Mouse (Mus musculus) B cell, adult 2 months (primary cell): ENCODE results near the gene Gpam.

Experiments used
- DNase-seq, 2 experiments: peaks; one replicate each; pipeline ENCODE4 v3.0.0; 2022

The Gpam gene

DNA sequence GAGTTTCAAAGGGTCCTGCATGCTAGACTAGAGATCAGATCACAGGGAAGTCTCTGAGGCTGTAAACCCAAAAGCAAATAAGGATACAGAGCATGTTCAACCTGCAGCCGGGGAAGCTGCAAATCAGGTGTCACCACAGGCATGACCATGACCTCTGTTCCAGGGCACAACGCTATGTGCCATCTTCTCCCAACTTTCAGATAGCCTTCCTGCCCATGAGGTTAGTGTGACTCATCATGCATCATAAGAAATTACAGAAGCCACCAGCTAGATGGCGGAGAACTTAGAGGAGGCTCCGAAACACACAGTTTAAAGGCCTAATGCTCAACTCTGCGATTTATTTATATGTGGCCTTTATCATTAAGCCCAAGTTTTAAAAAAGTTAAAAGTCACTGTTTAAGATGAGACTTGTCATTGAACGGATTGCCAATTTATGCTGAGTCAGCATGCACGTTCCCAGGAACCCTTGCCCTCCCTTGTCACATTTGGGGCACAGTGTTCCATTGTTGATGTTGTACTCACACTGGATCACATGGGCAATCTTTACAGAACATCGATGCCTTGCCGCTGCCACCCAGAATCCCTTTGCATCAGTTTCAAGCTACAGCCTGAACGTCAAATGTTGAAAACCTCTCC lies 71.3 kb downstream of the Gpam start:
- no peak for DNase-seq

DNA sequence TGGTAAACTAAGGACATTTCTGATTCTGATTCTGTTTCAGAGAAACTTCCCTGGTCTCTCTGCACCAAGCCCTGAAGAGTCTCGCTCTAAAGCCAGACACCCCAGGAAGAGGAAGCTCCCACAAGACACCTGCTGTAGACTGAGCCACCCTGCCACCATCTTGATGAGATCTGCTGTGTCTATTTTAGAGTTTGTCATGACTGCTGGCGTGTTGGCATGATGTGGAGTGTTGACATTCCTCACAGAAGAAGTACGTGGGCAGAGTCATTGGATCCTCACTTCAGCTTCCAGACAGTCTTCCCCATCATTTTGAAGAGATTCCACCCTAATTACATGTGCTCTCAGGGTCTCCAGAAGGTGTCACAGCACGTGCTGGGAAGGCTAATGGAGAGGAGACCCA lies 73.9 kb downstream of the Gpam start:
- DNase-seq: no peak

DNA sequence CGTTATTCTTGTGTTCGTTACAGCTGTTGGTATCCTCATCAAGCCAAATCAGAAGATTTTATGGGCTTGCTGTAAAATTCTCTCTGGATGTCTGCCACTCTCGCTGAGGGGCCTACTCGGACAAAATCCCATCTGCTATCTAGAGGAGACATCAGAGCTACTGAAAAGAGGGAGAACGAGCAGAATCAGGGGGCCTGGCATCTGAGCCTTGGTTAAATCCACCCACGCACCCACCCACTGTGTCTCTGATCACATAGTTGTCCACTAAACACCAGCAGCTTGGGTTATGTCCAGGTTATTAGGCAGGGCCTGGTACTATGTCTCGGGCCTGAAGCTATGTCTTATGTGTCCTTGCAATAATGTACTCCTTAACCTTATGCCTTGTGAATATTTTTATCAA lies 89.6 kb downstream of the Gpam start:
- DNase-seq: no peak

DNA sequence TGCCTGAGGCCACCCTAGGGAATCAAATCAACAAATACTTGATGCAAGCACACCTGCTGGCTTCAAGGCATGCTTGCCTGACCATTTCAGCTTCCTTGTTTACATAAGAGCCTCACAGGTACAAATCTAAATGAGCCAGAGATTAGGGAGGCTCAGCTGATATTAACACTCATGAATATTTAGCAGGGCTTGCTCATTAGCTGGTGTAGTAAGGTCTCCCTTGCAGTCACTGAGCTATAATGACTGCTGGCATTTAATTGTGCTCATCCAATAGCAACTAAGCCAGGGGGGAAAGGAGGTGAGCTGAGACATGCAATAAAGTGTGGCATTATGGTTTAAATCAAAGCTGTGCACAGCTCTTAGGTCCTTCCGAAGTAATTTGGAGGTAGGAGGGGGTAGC lies 108.2 kb downstream of the Gpam start:
- DNase-seq: no peak
